Mouse (Mus musculus) urinary bladder, postnatal 36 days (tissue): Measurements from ENCODE around the gene Ascc2.

Source experiments
- DNase-seq, 2 experiments: peaks; one replicate each; pipeline ENCODE4 v3.0.0; 2022; ENCODE audit warnings: low spot score in 2 of 2, mixed read lengths in 1 of 2

The Ascc2 gene

GRCm38 (mm10) chr11:4637534-4638234 is at the start of gene Ascc2:
TSS of gene Ascc2 (plus strand) at chr11:4637747.
- peak; percentile 98 to 99 for DNase-seq

- no peak for DNase-seq
Measured at GRCm38 (mm10) chr11:4591811-4592210, 45.7 kb upstream of the Ascc2 start.

- no peak for DNase-seq
Measured at GRCm38 (mm10) chr11:4593491-4593848, 44.1 kb upstream of the Ascc2 start.

DNA sequence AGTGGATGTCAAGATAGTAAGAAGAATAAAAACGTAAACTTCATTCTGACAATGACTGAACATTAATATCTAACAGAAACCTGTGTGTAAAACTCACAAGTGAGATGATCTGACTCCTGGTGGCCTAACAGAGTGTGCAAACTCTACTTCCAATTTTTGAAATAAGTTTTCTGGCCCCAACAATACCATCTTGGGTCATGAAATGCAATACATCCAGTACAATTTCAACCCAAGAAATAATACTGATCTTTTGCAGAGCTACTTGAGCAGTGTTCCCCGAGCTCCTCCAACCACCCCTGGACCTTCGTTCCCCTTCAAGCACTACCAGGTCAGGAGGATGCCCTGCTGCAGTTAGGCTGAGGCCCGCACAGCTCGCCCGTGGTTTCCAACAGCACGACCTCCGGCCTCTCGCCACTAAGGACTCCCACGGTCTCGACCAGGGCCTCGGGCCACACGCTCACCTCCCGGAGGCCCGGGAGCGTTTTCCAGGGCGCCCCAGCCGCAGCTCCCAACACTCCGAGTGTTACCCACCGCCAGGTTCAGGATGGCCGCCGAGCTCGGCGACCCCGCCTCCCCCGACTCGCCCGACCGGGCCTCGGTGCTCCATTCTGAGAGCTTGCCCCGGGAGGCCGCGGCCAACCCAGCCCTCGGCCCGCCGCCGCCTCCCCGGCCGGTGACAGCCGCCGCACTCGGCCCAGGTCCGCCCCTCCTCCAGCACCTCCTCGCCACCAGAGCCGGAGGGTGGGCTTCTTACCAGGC is 43.5 kb upstream of the Ascc2 start:
- peak; percentile 33 to 44 for DNase-seq

GRCm38 (mm10) chr11:4594608-4595500 is 42.7 kb upstream of the Ascc2 start, which contains the start of gene Mtmr3:
TSS of gene Mtmr3 (minus strand) at chr11:4594863.
- DNase-seq = peak; percentile 91 to 95

DNA sequence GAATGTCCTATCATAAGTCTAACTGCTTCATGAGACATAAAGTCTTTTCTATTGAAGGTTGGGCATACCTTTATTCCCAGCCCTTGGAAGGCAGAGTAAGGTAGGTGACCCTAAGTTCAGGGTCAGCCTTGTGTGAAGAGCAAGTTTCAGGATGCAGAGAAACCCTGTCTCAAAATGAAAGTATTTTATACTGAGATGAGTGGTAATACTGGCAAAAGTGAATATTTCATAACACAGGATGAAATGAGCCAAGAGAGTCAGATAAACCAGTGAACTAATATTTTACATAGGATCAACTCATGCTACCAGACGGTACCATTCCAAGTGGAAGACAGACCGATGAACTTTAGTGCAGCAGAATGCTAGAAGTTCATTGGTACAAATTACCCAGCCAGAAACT is 39.1 kb upstream of the Ascc2 start:
- no peak for DNase-seq

GRCm38 (mm10) chr11:4599916-4600315 is 37.6 kb upstream of the Ascc2 start:
- no peak for DNase-seq

GRCm38 (mm10) chr11:4601890-4602289 is 35.7 kb upstream of the Ascc2 start:
- DNase-seq = no peak

- DNase-seq = no peak
Measured at GRCm38 (mm10) chr11:4602691-4603441, 34.7 kb upstream of the Ascc2 start.

- DNase-seq = no peak
Measured at GRCm38 (mm10) chr11:4604441-4604840, 33.1 kb upstream of the Ascc2 start.

GRCm38 (mm10) chr11:4605414-4605813 is 32.1 kb upstream of the Ascc2 start:
- no peak for DNase-seq

DNA sequence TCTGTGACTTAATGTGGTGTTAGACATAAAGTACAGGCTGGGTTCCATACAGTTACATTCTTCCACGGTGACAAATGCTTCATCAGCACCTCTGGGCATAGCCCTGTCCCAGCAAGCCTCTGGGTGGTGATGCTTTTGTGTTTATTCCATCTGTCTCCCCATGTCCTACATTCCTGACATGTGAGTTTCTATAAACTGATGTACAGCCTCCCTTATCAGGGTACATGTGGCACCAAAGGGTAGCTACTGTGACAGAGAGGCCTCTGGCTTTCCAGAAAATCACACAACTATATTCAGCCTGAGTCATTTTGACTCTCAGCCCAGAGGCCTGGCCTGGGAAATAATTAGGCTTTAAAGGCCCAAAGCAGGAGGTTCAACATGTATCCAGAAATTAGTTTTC is 31.0 kb upstream of the Ascc2 start:
- no peak for DNase-seq

DNA sequence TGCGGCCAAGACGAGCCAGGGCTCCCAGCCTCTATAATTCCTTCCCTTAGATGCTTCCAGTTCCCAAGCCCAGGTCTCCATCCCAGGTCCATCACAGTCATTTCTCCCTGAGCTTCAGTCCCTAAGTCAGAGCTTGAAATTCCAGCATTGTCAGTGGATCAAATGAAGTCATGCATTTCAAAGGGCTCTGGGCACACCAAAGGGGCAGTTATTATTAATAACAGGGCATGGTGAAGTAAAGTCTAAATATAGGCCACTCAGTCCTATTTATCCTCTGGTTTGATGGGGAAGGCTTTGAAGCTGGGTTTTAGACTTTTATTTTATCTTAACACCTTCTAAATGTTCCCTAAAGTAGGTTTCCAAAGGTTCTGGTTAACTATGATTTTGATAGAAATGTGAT is 25.6 kb upstream of the Ascc2 start:
- DNase-seq = no peak

- DNase-seq = no peak
Measured at GRCm38 (mm10) chr11:4620017-4620485, 17.5 kb upstream of the Ascc2 start, which contains the start of gene Gm11032. TSS of gene Gm11032 (plus strand) at chr11:4620067.

DNA sequence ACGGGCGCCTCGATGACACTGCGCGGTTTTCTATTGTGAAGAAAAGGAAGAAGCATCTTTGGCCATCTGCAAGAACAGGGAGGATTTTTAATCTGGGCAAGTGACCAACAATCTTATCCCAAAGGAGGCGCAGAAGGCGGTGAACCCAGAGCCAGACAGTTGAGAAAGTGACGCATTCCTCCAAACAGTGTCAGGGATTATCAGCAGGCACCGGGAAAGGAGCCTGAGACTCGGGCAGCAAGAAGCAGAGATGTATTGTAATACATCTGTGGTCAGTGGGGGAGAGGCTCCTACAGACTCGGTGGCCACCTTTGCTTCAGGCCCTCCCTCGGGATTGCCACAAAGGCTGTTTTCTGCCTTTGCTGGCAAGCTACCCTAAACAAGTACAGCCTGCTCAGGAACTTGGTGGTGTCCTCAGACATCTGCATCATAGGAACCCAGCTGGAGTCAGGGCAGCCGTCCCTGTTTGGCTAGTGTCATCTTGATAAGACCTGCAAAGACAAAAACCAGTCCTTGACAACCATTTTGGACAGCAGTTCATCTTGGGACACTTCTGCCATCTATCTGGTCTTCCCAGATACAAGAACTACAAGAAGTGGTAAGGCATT is 16.9 kb upstream of the Ascc2 start:
- DNase-seq = peak in 1 of 2 experiments; percentile 44

DNA sequence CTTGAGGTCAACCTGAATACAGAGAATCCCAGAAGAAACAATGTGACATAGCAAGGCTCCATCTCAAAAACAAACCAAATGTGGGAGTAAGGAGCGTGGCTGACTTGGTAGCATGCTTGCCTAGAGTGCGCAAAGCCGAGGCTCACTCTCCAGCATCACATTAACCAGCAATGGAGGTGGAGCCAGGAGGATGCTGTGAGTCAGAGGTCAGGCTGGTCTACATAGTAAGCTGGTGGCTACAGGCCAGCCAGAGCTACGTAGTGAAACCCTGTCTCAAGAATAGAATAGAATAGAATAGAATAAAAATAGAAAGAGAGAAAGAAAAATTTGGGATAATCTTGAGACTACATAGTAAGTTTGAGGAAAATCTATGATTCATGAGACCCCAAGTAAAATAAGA is 15.7 kb upstream of the Ascc2 start:
- DNase-seq = no peak

GRCm38 (mm10) chr11:4622442-4622986 is 15.0 kb upstream of the Ascc2 start:
- DNase-seq = no peak

- DNase-seq = no peak
Measured at GRCm38 (mm10) chr11:4622997-4623396, 14.6 kb upstream of the Ascc2 start.

- DNase-seq = no peak
Measured at GRCm38 (mm10) chr11:4625931-4626330, 11.6 kb upstream of the Ascc2 start.

- DNase-seq = no peak
Measured at GRCm38 (mm10) chr11:4627636-4628035, 9.9 kb upstream of the Ascc2 start.
